Mouse (Mus musculus) lung, embryonic 14.5 days (tissue): ENCODE results near the gene Ccl11. TPM values are rescaled to one million over a fixed set of nuclear protein-coding genes. Genes with fewer than 3 reads are reported as not detected.

Experiments
- ATAC-seq: fragments of 200-750 bp; cut with Nextera tagmentation; 2 replicates; pipeline ENCODE4 v1.8.0; 2017; ENCODE audit warnings: mild to moderate bottlenecking, moderate TSS enrichment, moderate library complexity; ENCODE audit not compliant: insufficient read depth
- DNase-seq: peaks from one replicate; pipeline ENCODE4 v3.0.0-alpha.2; 2015
- H3K27ac ChIP-seq: fragments of 300-500 bp; sonication (generic); 2 replicates; pipeline ENCODE4 v1.5.1; 2014; ENCODE audit warnings: low read depth, mild to moderate bottlenecking, moderate library complexity
- H3K27me3 ChIP-seq: fragments of 300-500 bp; sonication (generic); 2 replicates; pipeline ENCODE4 v1.6.1; 2014; ENCODE audit warnings: low read length, control low read depth; ENCODE audit not compliant: insufficient read depth
- H3K36me3 ChIP-seq: fragments of 300-500 bp; sonication (generic); 2 replicates; pipeline ENCODE4 v1.6.1; 2014; ENCODE audit warnings: control low read depth; ENCODE audit not compliant: insufficient read depth
- H3K4me1 ChIP-seq: fragments of 300-500 bp; sonication (generic); 2 replicates; pipeline ENCODE4 v1.6.1; 2014; ENCODE audit warnings: antibody characterized with exemption, control low read depth; ENCODE audit not compliant: insufficient read depth
- H3K4me2 ChIP-seq: fragments of 300-500 bp; sonication (generic); 2 replicates; pipeline ENCODE4 v1.6.1; 2014; ENCODE audit warnings: mild to moderate bottlenecking
- H3K4me3 ChIP-seq: fragments of 300-500 bp; sonication (generic); 2 replicates; pipeline ENCODE4 v1.5.1; 2014; ENCODE audit warnings: low read depth, low read length
- H3K9ac ChIP-seq: fragments of 300-500 bp; sonication (generic); 2 replicates; pipeline ENCODE4 v1.6.1; 2014
- H3K9me3 ChIP-seq: fragments of 300-500 bp; sonication (generic); 2 replicates; pipeline ENCODE4 v1.6.1; 2016; ENCODE audit warnings: low read depth, low read length, control low read depth
- CTCF ChIP-seq: IDR thresholded peaks from 2 replicates; pipeline ENCODE4 v1.5.1; 2016; ENCODE audit warnings: antibody characterized with exemption, low read depth
- WGBS: fragments of 180-500 bp; shearing (Covaris S2); extraction: QIAGEN DNeasy Blood & Tissue Kit; methylation state at CpG from one replicate; pipeline ENCODE4 v1.1.7; 2014; 5-methylcytosine and 5-hydroxymethylcytosine counted together
- polyA plus RNA-seq: library from polyadenylated mRNA; unstranded; fragments of >200 nt; fragmentation: Nextera tagmentation; extraction: Ambion mirVana; gene quantifications from 2 replicates; pipeline ENCODE4 v1.2.1, GENCODE M21; 2014

Ccl11 gene
- polyA plus RNA-seq, 1 experiment from 2014 or later = 57.3 TPM

- Histone ChIP-seq H3K27ac (no peak overlapping the region), H3K27me3 (no peaks in the 10 kb centered on the region), H3K4me2 (no peak overlapping the region), H3K9me3 (no peaks in the 10 kb centered on the region), H3K36me3 (no peaks in the 10 kb centered on the region), H3K9ac (no peak overlapping the region), H3K4me3 (no peak overlapping the region), H3K4me1 (no peaks in the 10 kb centered on the region)
- 35% methylated on average over 6 of the region's 6 CpGs for WGBS
- ATAC-seq = peak; percentile 47; the same call in 1 of the 2 replicates
- peak; percentile 76 for TF ChIP-seq CTCF
- DNase-seq = peak; percentile 81
Observed at GRCm38 (mm10) chr11:82047746-82048415, 9.7 kb upstream of the Ccl11 start.

- no peak for TF ChIP-seq CTCF
- no peaks in the 10 kb centered on the region for H3K4me1 ChIP-seq
- 77% methylated on average over 7 of the region's 7 CpGs for WGBS
- ATAC-seq (no peak), DNase-seq (no peak)
- H3K27me3 ChIP-seq = no peaks in the 10 kb centered on the region
- H3K27ac ChIP-seq = no peak overlapping the region
- H3K36me3 ChIP-seq = no peaks in the 10 kb centered on the region
- no peak overlapping the region for H3K4me3 ChIP-seq
- H3K9ac ChIP-seq = no peak overlapping the region
- no peaks in the 10 kb centered on the region for H3K9me3 ChIP-seq
- H3K4me2 ChIP-seq = no peak overlapping the region
Observed at GRCm38 (mm10) chr11:82053849-82054248, 3.8 kb upstream of the Ccl11 start.

GRCm38 (mm10) chr11:82062226-82062625, 4.6 kb downstream of the Ccl11 start:
- TF ChIP-seq CTCF = no peak
- no peaks in the 10 kb centered on the region for H3K27me3 ChIP-seq
- ATAC-seq (no peak), DNase-seq (no peak)
- WGBS = 67% methylated on average over 3 of the region's 3 CpGs
- H3K4me2 ChIP-seq = no peak overlapping the region
- H3K27ac ChIP-seq = no peak overlapping the region
- H3K9me3 ChIP-seq = no peaks in the 10 kb centered on the region
- H3K36me3 ChIP-seq = no peaks in the 10 kb centered on the region
- no peaks in the 10 kb centered on the region for H3K4me1 ChIP-seq
- no peak overlapping the region for H3K4me3 ChIP-seq
- H3K9ac ChIP-seq = no peak overlapping the region

- H3K4me1 ChIP-seq = no peaks in the 10 kb centered on the region
- H3K9ac ChIP-seq = no peak overlapping the region
- ATAC-seq (no peak), DNase-seq (no peak)
- H3K27ac ChIP-seq = no peak overlapping the region
- TF ChIP-seq CTCF = no peak
- no peaks in the 10 kb centered on the region for H3K9me3 ChIP-seq
- 73% methylated on average over 2 of the region's 2 CpGs for WGBS
- no peak overlapping the region for H3K4me3 ChIP-seq
- no peak overlapping the region for H3K4me2 ChIP-seq
- H3K36me3 ChIP-seq = no peaks in the 10 kb centered on the region
- no peaks in the 10 kb centered on the region for H3K27me3 ChIP-seq
Observed at GRCm38 (mm10) chr11:82063454-82063853, 5.8 kb downstream of the Ccl11 start.

GRCm38 (mm10) chr11:82066953-82067571, 9.4 kb downstream of the Ccl11 start:
- 77% methylated on average over 7 of the region's 7 CpGs for WGBS
- no peaks in the 10 kb centered on the region for H3K4me1 ChIP-seq
- H3K27ac ChIP-seq = no peak overlapping the region
- H3K4me2 ChIP-seq = no peak overlapping the region
- no peak overlapping the region for H3K9ac ChIP-seq
- no peaks in the 10 kb centered on the region for H3K27me3 ChIP-seq
- no peaks in the 10 kb centered on the region for H3K36me3 ChIP-seq
- DNase-seq (no peak), ATAC-seq (no peak)
- no peak for TF ChIP-seq CTCF
- no peaks in the 10 kb centered on the region for H3K9me3 ChIP-seq
- no peak overlapping the region for H3K4me3 ChIP-seq

- TF ChIP-seq CTCF = no peak
- no peak for DNase-seq
- H3K4me3 ChIP-seq = no peak overlapping the region
Observed at GRCm38 (mm10) chr11:82071076-82071475, 13.5 kb downstream of the Ccl11 start.

GRCm38 (mm10) chr11:82072374-82072773, 14.8 kb downstream of the Ccl11 start:
- no peak for ATAC-seq
- Histone ChIP-seq H3K4me3 (no peak overlapping the region), H3K4me1 (no peaks in the 10 kb centered on the region), H3K4me2 (no peak overlapping the region), H3K27ac (no peak overlapping the region), H3K9me3 (no peaks in the 10 kb centered on the region), H3K27me3 (no peaks in the 10 kb centered on the region), H3K36me3 (no peaks in the 10 kb centered on the region), H3K9ac (no peak overlapping the region)
- WGBS = 70% methylated on average over 1 of the region's 1 CpGs
- DNase-seq = no peak
- TF ChIP-seq CTCF = no peak

More at GRCm38 (mm10) chr11:82071076-82071475, 13.5 kb downstream of the Ccl11 start:
- no peaks in the 10 kb centered on the region for H3K36me3 ChIP-seq
- H3K9ac ChIP-seq = no peak overlapping the region
- H3K27ac ChIP-seq = no peak overlapping the region
- no peaks in the 10 kb centered on the region for H3K9me3 ChIP-seq
- H3K4me1 ChIP-seq = no peaks in the 10 kb centered on the region
- ATAC-seq = no peak
- WGBS = 70% methylated on average over 3 of the region's 3 CpGs
- H3K27me3 ChIP-seq = no peaks in the 10 kb centered on the region
- no peak overlapping the region for H3K4me2 ChIP-seq
